Mouse (Mus musculus): ENCODE results near the gene Rasgrf1. TPM values are rescaled to one million over a fixed set of nuclear protein-coding genes. Genes with fewer than 3 reads are reported as not detected.

Rasgrf1 gene
- 0.14 and 0.27 TPM in 2 replicates for polyA plus RNA-seq (2012; rRNA removed; ENCODE audit: low replicate concordance)

DNA sequence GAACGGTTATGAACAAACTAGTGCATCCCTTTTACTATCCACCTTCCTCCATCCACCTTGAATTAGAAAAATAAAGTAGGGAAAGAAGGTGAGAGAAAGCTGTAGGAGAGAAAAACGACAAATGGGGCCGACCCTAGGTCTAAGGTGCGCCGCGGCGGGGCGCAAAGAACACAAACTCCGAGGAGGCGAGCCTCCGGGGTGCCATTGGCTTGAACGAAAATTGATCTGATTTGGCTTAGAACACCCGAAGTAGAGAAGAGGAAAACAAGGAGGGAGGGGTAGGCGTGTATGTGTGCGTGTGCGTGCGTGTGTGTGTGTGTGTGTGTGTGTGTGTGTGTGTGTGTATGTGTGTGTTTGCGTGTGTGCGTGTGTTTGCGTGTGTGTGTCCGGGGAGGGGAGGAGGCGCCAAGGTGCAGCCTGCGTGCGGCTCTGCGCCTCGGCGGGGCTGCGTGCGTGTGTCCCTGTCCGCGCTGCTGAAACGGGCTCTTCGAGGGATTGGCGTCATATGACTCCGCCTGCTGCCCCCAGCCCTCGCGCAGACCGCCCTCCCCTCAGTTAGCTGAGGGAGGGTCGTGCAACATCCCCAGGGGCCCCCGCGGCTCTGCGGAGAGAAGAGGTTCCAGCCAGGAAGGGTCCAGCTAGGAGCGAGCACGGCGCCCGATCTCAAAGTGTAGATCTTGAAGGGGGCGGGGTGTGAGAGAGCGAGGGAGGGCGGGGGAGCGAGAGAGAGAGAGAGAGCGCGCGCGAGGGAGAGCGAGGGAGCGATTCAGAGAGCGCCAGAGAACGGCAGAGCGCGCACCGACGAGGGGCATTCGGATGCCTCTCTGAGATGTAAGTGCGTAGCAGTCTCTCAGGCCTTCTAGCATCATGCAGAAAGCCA lies at the start of gene Rasgrf1:
Gene Rasgrf1 (plus strand): TSS at position 778 of the 880 bp plus-strand sequence.

DNA sequence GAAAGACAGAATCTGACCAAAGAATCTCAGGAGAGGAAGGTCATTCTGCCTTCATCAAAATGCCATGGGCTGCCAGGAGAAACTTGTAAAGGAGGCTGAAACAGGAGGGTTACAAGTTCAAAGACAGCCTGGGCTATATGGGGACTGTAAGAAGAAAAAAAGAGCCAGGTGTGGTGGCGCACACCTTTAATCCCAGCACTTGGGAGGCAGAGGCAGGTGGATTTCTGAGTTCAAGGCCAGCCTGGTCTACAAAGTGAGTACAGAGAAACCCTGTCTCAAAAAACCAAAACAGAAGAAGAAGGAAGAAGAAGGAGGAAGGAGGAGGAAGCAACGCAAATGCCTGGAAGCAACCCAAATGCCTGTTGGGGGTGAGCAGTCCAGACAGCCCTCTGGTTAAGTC lies 144.1 kb downstream of the Rasgrf1 start, which contains the start of gene Ctsh:
Gene Ctsh (plus strand): TSS at position 301 of the 400 bp plus-strand sequence.

Other genes starting within 250 kb of the Rasgrf1 start
- gene Tmed3, start 204.8 kb upstream of the Rasgrf1 start, polyA plus RNA-seq (2012; rRNA removed; ENCODE audit: low replicate concordance) = 63.6 and 69.8 TPM in 2 replicates
- not detected in 2 replicates for gene Ankrd34c, start 171.4 kb upstream of the Rasgrf1 start, polyA plus RNA-seq (2012; rRNA removed; ENCODE audit: low replicate concordance)
- gene Ctsh, start 144.2 kb downstream of the Rasgrf1 start, polyA plus RNA-seq (2012; rRNA removed; ENCODE audit: low replicate concordance) = 18.4 and 21.0 TPM in 2 replicates
- 11.2 and 12.5 TPM in 2 replicates for gene Morf4l1, start 204.9 kb downstream of the Rasgrf1 start, polyA plus RNA-seq (2012; rRNA removed; ENCODE audit: low replicate concordance)

All from duodenum, adult 2 months (tissue).